Mouse (Mus musculus): ENCODE results near the gene Mlst8. TPM values are rescaled to one million over a fixed set of nuclear protein-coding genes. Genes with fewer than 3 reads are reported as not detected.

Mlst8 gene
- total RNA-seq (2014; rRNA removed) (45.9 and 55.3 TPM in 2 replicates), polyA plus RNA-seq (2015; fragmentation: Nextera tagmentation; extraction: Ambion mirVana) (26.3 and 26.4 TPM in 2 replicates)

DNA sequence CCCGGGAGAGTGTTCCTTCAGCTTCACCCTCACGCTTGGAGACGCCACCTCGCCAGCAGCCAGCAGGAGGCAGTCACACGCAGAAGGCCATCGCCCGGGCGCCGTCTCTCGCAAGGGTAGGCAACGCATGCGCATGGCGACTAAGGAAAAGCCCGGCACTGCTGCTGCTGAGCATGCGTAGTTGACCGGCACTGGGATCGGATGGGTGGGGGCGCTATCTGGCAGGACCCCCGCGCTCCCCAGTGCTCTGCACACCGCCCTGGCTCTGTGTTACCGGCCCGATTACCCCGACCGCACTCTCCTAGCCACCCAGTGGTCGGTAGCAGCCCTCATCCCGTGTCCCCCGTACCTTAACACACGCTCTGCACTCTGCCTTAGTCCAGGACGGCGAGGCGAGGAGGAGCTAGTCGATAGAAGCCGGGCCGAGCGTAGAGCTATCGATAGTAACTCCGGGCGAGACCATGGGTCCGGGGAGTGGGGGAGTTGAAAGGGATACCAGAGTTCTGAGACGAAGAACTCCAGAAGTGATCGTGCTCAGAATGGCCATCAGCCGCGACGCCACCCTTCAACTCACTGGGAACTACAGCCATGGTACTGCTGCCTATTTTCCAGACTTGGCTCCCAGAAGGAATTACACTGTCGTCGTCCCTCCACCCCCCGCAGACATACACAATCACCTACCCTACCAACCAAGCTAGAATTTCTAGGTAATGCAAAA lies at the start of gene Mlst8:
TSS of gene Mlst8 (minus strand) at position 416 of the 718 bp plus-strand sequence.
- no peaks in the 10 kb centered on the region for H3K9me3 ChIP-seq (ENCODE audit: low read length)
- H3K4me1 ChIP-seq (ENCODE audit: insufficient read depth, low read length): 0 out of 2 replicates have a peak, but pooled peaks cover 8% of the 10 kb centered on the region
- peak within 1 kb of the TSS; percentile 84 for H3K4me3 ChIP-seq (ENCODE audit: low read length)
- under 1% methylated on average over 48 of the region's 48 CpGs for WGBS
- peak within 1 kb of the TSS; percentile 82 for H3K9ac ChIP-seq (replicated peaks; ENCODE audit: low read length)
- ATAC-seq (peak; percentile 96), DNase-seq (ENCODE audit: low spot score) (peak; percentile 98)
- H3K27me3 ChIP-seq (ENCODE audit: insufficient read depth, low read length): no peaks in the 10 kb centered on the region
- peaks cover 27% of the 10 kb centered on the region for H3K36me3 ChIP-seq (ENCODE audit: insufficient read depth, low read length)
- peak; percentile 89 for TF ChIP-seq CTCF (IDR thresholded peaks at IDR 0.05; ENCODE audit: low read depth)
- H3K27ac ChIP-seq: peak within 1 kb of the TSS; percentile 96
- peak within 1 kb of the TSS; percentile 69 for H3K4me2 ChIP-seq (ENCODE audit: low read depth, low read length)

DNA sequence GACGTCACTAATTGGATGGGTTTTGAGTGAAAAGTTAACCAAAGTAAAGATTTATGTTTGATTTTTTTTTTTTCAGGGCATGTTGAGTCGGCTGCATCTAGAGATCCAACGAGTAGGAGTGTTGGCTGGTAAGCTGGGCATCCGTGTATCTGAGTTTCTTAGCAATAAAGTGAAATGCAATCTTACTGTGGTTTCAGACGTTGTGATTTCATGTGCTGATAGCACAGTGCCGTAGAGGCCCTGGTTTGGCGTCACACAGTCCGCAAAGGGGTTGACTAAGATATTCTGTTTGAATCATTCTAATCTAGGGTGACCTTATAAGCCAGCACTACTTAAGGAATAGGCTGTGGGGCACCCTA lies 49.7 kb upstream of the Mlst8 start:
- H3K9ac ChIP-seq (replicated peaks; ENCODE audit: low read length): peak overlapping the region; percentile 71
- peaks cover 31% of the 10 kb centered on the region for H3K4me1 ChIP-seq (ENCODE audit: insufficient read depth, low read length)
- H3K4me2 ChIP-seq (ENCODE audit: low read depth, low read length): peak overlapping the region; percentile 90
- H3K27ac ChIP-seq: peak overlapping the region; percentile 82
- H3K9me3 ChIP-seq (ENCODE audit: low read length): no peaks in the 10 kb centered on the region
- no peaks in the 10 kb centered on the region for H3K36me3 ChIP-seq (ENCODE audit: insufficient read depth, low read length)
- H3K4me3 ChIP-seq (ENCODE audit: low read length): peak overlapping the region; percentile 60
- WGBS: 1% methylated on average over 8 of the region's 8 CpGs
- ATAC-seq (no peak), DNase-seq (ENCODE audit: low spot score) (no peak)
- TF ChIP-seq CTCF (IDR thresholded peaks at IDR 0.05; ENCODE audit: low read depth): no peak
- no peaks in the 10 kb centered on the region for H3K27me3 ChIP-seq (ENCODE audit: insufficient read depth, low read length)

DNA sequence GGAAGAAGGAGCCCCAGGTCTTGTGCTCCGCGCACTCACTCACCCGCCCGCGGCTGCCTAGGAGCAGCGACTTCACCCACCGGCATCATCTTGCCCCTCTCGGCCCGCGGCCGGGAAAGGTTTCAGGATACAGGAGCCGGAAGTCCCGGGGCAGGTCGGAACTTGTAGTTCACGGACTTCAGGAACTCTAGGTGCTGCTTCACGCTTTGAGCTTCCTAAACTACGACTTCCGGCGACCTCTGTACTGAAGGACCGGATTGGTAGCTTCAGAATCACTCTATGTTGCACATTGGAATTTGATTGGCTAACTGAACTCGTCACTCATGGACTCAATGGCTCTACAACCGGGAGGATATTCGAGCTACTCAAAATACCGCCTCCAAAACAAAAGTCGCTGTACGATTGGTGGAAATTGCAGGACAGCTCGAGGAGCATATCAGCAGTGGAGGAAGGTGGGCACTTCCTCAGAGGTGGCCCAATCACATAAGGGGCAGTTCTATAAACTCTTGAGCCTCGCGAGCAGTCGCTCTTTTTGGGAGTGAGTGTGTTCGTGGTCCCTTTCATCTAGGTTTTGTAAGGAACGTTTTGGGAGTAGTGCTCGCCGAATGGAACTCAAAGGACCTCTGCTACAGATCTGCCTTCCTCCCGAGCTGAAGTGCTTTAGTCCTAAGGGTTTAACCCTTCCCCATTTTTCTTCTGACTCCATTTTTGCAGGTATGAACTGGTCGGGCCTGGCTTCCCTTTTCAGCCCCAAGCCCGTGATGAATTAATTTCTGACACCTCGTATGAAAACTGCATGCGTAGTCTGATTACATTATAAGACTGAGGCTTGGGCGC lies 49.1 kb upstream of the Mlst8 start, which contains the start of gene Traf7:
TSS of gene Traf7 (minus strand) at position 216 of the 837 bp plus-strand sequence.
- peak; percentile 98 for ATAC-seq
- H3K4me1 ChIP-seq (ENCODE audit: insufficient read depth, low read length): peaks cover 25% of the 10 kb centered on the region

DNA sequence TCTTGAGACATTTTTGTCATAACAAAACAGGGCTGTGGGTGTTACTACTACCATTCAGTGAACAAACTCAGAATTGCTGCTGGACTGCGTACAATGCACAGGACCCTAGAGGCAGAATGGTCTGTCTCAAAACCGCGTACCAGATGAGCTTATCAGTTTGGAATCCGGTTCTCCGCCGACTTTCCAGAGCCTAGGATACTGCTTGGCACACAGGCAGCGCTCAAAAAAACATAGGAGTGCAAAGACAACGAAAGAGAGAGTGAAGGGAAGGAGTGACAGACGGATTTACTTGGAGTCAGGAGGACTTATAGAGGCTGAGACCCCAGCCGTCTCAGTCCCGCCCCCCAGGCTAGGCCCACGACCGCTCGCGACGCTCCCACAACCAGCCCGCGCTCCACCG lies 48.4 kb upstream of the Mlst8 start:
- H3K4me1 ChIP-seq (ENCODE audit: insufficient read depth, low read length): peaks cover 19% of the 10 kb centered on the region
- under 1% methylated on average over 19 of the region's 19 CpGs for WGBS
- ATAC-seq: no peak

More for the DNA sequence above, 49.1 kb upstream of the Mlst8 start, which contains the start of gene Traf7:
- WGBS: under 1% methylated on average over 40 of the region's 40 CpGs
- Histone ChIP-seq H3K4me2 (ENCODE audit: low read depth, low read length) (peak within 1 kb of the TSS; percentile 90), H3K27ac (peak within 1 kb of the TSS; percentile 82), H3K9me3 (ENCODE audit: low read length) (no peaks in the 10 kb centered on the region), H3K27me3 (ENCODE audit: insufficient read depth, low read length) (no peaks in the 10 kb centered on the region), H3K4me3 (ENCODE audit: low read length) (peak within 1 kb of the TSS; percentile 69), H3K9ac (replicated peaks; ENCODE audit: low read length) (peak within 1 kb of the TSS; percentile 73), H3K36me3 (ENCODE audit: insufficient read depth, low read length) (no peaks in the 10 kb centered on the region)
- DNase-seq (ENCODE audit: low spot score): peak; percentile 99
- TF ChIP-seq CTCF (IDR thresholded peaks at IDR 0.05; ENCODE audit: low read depth): no peak

DNA sequence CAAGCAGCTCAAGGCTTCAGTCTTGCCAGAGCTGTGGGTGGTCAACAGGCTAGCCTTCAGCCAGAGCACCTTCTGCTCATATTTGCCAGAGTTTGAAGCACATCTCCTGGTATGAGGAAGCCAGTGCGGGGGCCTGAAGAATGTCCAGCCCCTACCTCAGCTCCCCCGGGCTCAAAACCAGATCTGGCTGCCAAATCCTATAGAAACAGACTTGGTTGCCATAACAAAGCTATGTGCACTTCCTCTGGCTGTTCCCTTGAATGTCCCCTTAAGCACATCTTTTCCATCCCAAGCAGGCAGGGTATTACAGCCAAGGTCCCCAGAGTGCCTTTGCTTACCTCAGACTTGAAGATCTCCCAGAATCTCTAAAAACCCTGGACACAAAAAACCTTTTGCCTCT lies 45.9 kb upstream of the Mlst8 start:
- DNase-seq (ENCODE audit: low spot score) (no peak), ATAC-seq (no peak)
- Histone ChIP-seq H3K9me3 (ENCODE audit: low read length) (no peaks in the 10 kb centered on the region), H3K27ac (no peak overlapping the region), H3K36me3 (ENCODE audit: insufficient read depth, low read length) (0 out of 2 replicates have a peak, but pooled peaks cover 4% of the 10 kb centered on the region), H3K4me3 (ENCODE audit: low read length) (no peak overlapping the region), H3K9ac (replicated peaks; ENCODE audit: low read length) (0 out of 2 replicates have a peak overlapping the region, but pooled peaks have one; percentile 24), H3K27me3 (ENCODE audit: insufficient read depth, low read length) (no peaks in the 10 kb centered on the region), H3K4me2 (ENCODE audit: low read depth, low read length) (no peak overlapping the region), H3K4me1 (ENCODE audit: insufficient read depth, low read length) (peaks cover 12% of the 10 kb centered on the region)
- 68% methylated on average over 2 of the region's 2 CpGs for WGBS
- TF ChIP-seq CTCF (IDR thresholded peaks at IDR 0.05; ENCODE audit: low read depth): no peak

More for the DNA sequence above, 48.4 kb upstream of the Mlst8 start:
- no peaks in the 10 kb centered on the region for H3K36me3 ChIP-seq (ENCODE audit: insufficient read depth, low read length)
- H3K27ac ChIP-seq: peak overlapping the region; percentile 72
- H3K9me3 ChIP-seq (ENCODE audit: low read length): no peaks in the 10 kb centered on the region
- no peak for DNase-seq (ENCODE audit: low spot score)
- H3K27me3 ChIP-seq (ENCODE audit: insufficient read depth, low read length): no peaks in the 10 kb centered on the region
- TF ChIP-seq CTCF (IDR thresholded peaks at IDR 0.05; ENCODE audit: low read depth): no peak; the same call in 1 of the 2 replicates
- H3K4me2 ChIP-seq (ENCODE audit: low read depth, low read length): peak overlapping the region; percentile 81
- peak overlapping the region; percentile 69 for H3K4me3 ChIP-seq (ENCODE audit: low read length)
- H3K9ac ChIP-seq (replicated peaks; ENCODE audit: low read length): peak overlapping the region; percentile 73

DNA sequence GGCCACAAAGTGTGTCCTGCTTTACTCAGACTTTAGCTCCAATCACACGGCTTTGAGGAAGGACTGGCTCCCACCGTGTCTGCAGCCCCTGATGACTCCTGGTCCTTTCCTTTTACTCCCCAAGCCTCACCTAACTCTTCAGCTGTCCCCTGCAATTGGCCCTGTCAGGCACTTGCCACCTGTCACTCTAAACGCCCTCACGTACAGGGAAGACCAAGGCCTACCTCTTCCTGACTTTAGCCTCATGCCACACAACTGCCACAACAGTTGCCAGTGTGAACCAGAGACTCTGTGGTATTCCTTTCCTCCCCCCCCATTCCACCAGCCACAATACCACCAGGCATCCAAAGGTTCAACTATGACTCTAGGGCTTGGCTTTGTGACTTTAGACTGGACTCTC lies 41.6 kb upstream of the Mlst8 start:
- DNase-seq (ENCODE audit: low spot score) (no peak), ATAC-seq (no peak)
- TF ChIP-seq CTCF (IDR thresholded peaks at IDR 0.05; ENCODE audit: low read depth): no peak
- H3K36me3 ChIP-seq (ENCODE audit: insufficient read depth, low read length): peaks cover 36% of the 10 kb centered on the region
- no peak overlapping the region for H3K9ac ChIP-seq (replicated peaks; ENCODE audit: low read length)
- 90% methylated on average over 4 of the region's 4 CpGs for WGBS
- H3K27me3 ChIP-seq (ENCODE audit: insufficient read depth, low read length): no peaks in the 10 kb centered on the region
- no peak overlapping the region for H3K4me3 ChIP-seq (ENCODE audit: low read length)
- H3K4me2 ChIP-seq (ENCODE audit: low read depth, low read length): no peak overlapping the region
- no peak overlapping the region for H3K27ac ChIP-seq
- no peaks in the 10 kb centered on the region for H3K9me3 ChIP-seq (ENCODE audit: low read length)
- no peaks in the 10 kb centered on the region for H3K4me1 ChIP-seq (ENCODE audit: insufficient read depth, low read length)

Data from hindbrain, postnatal 0 days (tissue).